Mouse (Mus musculus) ES-E14 (cell line): ENCODE measurements around the gene Ywhag. TPM values are rescaled to one million over a fixed set of nuclear protein-coding genes. Genes with fewer than 3 reads are reported as not detected.

Experiments
- DNase-seq: peaks from one replicate; pipeline ENCODE4 v3.0.0-alpha.2; 2013; ENCODE audit warnings: low read depth, low spot score
- H3K27ac ChIP-seq: 2 replicates; pipeline ENCODE4 v1.5.1; 2012; ENCODE audit warnings: low read depth, mild to moderate bottlenecking, low read length, moderate library complexity, mixed read lengths; ENCODE audit not compliant: poor library complexity, insufficient read depth, severe bottlenecking
- H3K36me3 ChIP-seq: 2 replicates; pipeline ENCODE4 v1.6.1; 2012; ENCODE audit warnings: mild to moderate bottlenecking, low read length, moderate library complexity, mixed read lengths; ENCODE audit not compliant: control insufficient read depth, poor library complexity, insufficient read depth, severe bottlenecking
- H3K4me1 ChIP-seq, 2 experiments: fragments of 150-350 bp in 1 of 2; sonication (generic) in 1 of 2; 2 replicates each; pipeline ENCODE4 v1.6.1; 2012; ENCODE audit warnings: low read length in 2 of 2, mild to moderate bottlenecking in 1 of 2, mixed read lengths in 1 of 2; ENCODE audit not compliant: control insufficient read depth in 2 of 2, insufficient read depth in 2 of 2, poor library complexity in 1 of 2
- H3K4me3 ChIP-seq, 2 experiments: fragments of 150-350 bp in 1 of 2; sonication (generic) in 1 of 2; 2 replicates each; pipeline ENCODE4 v1.5.1; 2012; ENCODE audit warnings: low read length in 2 of 2, low read depth in 1 of 2, mild to moderate bottlenecking in 1 of 2, mixed read lengths in 1 of 2; ENCODE audit not compliant: insufficient read depth in 1 of 2, poor library complexity in 1 of 2, severe bottlenecking in 1 of 2
- H3K9ac ChIP-seq: 2 replicates; pipeline ENCODE4 v1.6.1; 2012; ENCODE audit warnings: low read depth, mild to moderate bottlenecking, low read length, mixed read lengths; ENCODE audit not compliant: poor library complexity, insufficient read depth, severe bottlenecking
- H3K9me3 ChIP-seq: fragments of 150-350 bp; sonication (generic); 2 replicates; pipeline ENCODE4 v1.6.1; 2012; ENCODE audit warnings: low read depth, mild to moderate bottlenecking, low read length; ENCODE audit not compliant: control insufficient read depth, insufficient read depth
- CHD2 ChIP-seq: IDR thresholded peaks from 2 replicates; pipeline ENCODE4 v1.6.1; 2014; ENCODE audit warnings: mild to moderate bottlenecking, low read depth, low read length, inconsistent platforms
- HCFC1 ChIP-seq: IDR thresholded peaks from 2 replicates; pipeline ENCODE4 v1.6.1; 2012; ENCODE audit warnings: low read length, inconsistent platforms, borderline replicate concordance; ENCODE audit not compliant: insufficient read depth
- MAFK ChIP-seq: IDR thresholded peaks from 2 replicates; pipeline ENCODE4 v1.6.1; 2014; ENCODE audit warnings: mild to moderate bottlenecking, low read depth, low read length, inconsistent platforms; ENCODE audit not compliant: insufficient read depth
- ZC3H11A ChIP-seq: IDR thresholded peaks from 2 replicates; pipeline ENCODE4 v1.6.1; 2012; ENCODE audit warnings: low read depth, mild to moderate bottlenecking, inconsistent platforms, low read length, borderline replicate concordance
- ZNF384 ChIP-seq: IDR thresholded peaks from 2 replicates; pipeline ENCODE4 v1.6.1; 2012; ENCODE audit warnings: low read depth, low read length, inconsistent platforms
- in situ Hi-C, 2 experiments: fragments of 600-800 bp; cut with MboI; formaldehyde crosslinking; loops; one replicate each; pipeline ENCODE4 v1.15.1; 2025; ENCODE audit warnings: low sequenced_read_pairs in 2 of 2, inconsistent platforms in 1 of 2; ENCODE audit not compliant: unreplicated experiment in 2 of 2
- total RNA-seq: library from RNA; depleted of rRNA; stranded (reverse); fragments of 300-350 nt; gene quantifications from 2 replicates; pipeline ENCODE4 v1.2.3, GENCODE M21; 2012

The Ywhag gene
- total RNA-seq, 1 experiment, result 176 TPM

DNA sequence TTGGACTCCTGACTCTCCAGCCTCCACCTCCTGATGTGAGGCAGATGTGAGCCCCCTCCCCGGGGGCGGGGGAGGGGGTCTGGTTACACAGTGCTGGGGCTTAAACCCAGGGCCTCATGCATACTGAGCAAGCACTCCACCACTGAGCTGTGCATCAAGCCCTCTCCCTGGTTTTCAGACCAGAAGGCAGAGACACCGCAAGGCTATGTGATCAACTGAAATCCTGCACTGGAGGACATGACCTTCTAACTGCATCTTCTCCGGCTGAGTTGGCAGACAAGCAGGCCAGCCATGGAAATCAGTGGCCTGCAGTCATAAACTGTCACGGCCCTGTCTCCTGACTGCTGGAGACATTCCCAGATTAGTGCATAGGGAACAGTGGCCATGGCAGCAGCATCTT, 6.2 kb upstream of the Ywhag start:
- no peak overlapping the region for H3K9ac ChIP-seq
- H3K4me3 ChIP-seq, result no peak overlapping the region
- DNase-seq, result no peak
- TF ChIP-seq ZC3H11A, result no peak
- no peak for TF ChIP-seq HCFC1
- TF ChIP-seq MAFK, result no peak
- TF ChIP-seq CHD2, result no peak
- TF ChIP-seq ZNF384, result no peak
- no peaks in the 10 kb centered on the region for H3K9me3 ChIP-seq
- no peaks in the 10 kb centered on the region for H3K36me3 ChIP-seq
- in situ Hi-C loops, result no loop called here
- peaks cover 2 to 15% of the 10 kb centered on the region in 2 experiments; a peak in 3 of 4 replicates for H3K4me1 ChIP-seq
- no peak overlapping the region for H3K27ac ChIP-seq

DNA sequence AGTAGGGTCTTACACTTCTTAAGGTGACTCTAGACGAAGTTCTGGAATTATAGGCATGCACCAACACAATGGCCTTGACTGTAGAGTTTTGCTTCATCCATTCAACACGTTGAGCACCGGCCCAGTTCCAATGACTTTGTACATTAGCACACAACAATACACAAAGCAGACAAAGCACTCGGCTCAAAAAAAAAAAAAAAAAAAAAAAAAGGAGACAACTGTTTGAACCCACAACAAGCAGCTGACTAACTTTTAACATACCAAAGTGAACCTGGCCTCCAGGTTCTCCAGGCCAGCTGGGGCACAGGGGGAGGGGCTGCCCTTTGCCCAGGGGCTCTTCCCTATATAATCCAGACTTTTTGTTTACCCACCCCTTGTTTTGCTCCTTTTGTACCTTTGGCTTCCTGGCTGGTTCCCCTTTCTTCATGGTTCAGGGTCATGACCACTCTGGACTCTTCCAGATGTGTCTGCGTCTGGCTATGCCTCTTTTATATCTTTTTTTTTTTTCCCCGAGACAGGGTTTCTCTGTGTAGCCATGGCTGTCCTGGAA, 1.3 kb upstream of the Ywhag start:
- Histone ChIP-seq H3K4me1 (peaks cover 6 to 14% of the 10 kb centered on the region in 2 experiments; a peak in 3 of 4 replicates), H3K9me3 (no peaks in the 10 kb centered on the region), H3K27ac (peak overlapping the region; percentile 98), H3K36me3 (peaks cover 13% of the 10 kb centered on the region), H3K4me3 (peak overlapping the region; percentile 19 to 65; a peak in 3 of 4 replicates), H3K9ac (peak overlapping the region; percentile 79)
- TF ChIP-seq HCFC1, result no peak
- no peak for TF ChIP-seq ZC3H11A
- TF ChIP-seq MAFK, result peak; percentile 18; the same call in 1 of the 2 replicates
- 0 out of 2 replicates have a peak, but pooled peaks have one; percentile 8 for TF ChIP-seq CHD2
- peak; percentile 99 for TF ChIP-seq ZNF384
- peak; percentile 63 for DNase-seq
- in situ Hi-C loops, result no loop called here

DNA sequence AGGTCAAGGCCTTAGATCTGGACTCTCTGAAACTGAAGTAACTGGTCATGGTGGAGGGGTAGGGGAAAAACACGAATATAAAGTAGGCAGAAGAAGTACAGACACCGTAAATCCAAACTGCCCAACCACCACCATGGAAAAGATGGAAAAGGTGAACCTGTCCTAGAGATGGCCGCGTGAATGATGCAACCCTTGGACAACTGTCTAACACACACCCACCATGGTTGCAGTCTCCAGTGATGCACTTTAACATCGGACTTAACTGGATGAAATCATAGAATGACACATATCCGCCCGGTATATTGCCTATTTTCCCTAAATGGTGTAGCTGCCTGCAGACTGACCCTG, 734 bp upstream of the Ywhag start:
- Histone ChIP-seq H3K27ac (peak overlapping the region; percentile 98), H3K9ac (peak overlapping the region; percentile 79), H3K36me3 (peaks cover 19% of the 10 kb centered on the region), H3K4me3 (peak overlapping the region; percentile 19 to 65), H3K9me3 (no peaks in the 10 kb centered on the region), H3K4me1 (peaks cover 6 to 12% of the 10 kb centered on the region in 2 experiments; a peak in 3 of 4 replicates)
- TF ChIP-seq CHD2 (no peak), HCFC1 (no peak), MAFK (no peak), ZNF384 (no peak), ZC3H11A (no peak)
- in situ Hi-C loops, result no loop called here
- no peak for DNase-seq

DNA sequence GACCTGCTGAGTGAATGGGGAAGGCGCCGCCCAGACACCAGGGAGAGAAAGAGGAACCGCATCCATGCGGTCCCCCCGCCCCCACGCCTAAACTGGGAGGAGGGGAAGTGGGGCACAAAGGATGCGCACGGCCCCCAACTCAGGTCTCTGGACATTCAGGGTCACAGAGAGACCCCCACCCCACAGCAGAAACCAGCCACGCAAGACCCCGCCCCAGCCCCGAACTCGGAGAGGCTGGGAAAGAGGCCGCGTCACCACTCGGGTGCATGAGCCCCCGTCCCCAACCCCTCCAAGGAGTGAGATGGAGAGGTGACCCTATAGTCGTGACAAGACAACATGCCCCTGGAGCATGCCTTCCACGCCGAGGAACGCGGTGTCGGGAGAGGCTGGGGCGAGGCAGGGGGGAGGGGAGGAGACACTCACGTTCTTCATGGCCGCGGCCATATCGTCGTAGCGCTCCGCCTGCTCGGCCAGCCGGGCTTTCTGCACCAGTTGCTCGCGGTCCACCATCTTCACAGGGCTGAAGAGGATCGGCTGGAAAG, 445 bp downstream of the Ywhag start:
- no peaks in the 10 kb centered on the region for H3K9me3 ChIP-seq
- DNase-seq, result peak; percentile 51
- in situ Hi-C loops, result no loop called here
- H3K36me3 ChIP-seq, result peaks cover 29% of the 10 kb centered on the region
- H3K4me1 ChIP-seq, result peaks cover 6 to 12% of the 10 kb centered on the region in 2 experiments; a peak in 3 of 4 replicates
- peak overlapping the region; percentile 98 for H3K9ac ChIP-seq
- H3K4me3 ChIP-seq, result peak overlapping the region; percentile 87 to 98
- H3K27ac ChIP-seq, result peak overlapping the region; percentile 98
- TF ChIP-seq HCFC1 (no peak), ZNF384 (0 out of 2 replicates have a peak, but pooled peaks have one; percentile 0), CHD2 (0 out of 2 replicates have a peak, but pooled peaks have one; percentile 50)
